Mouse (Mus musculus): ENCODE data around the gene Rcbtb2.

GRCm38 (mm10) chr14:73119459-73119858 is 3.4 kb upstream of the Rcbtb2 start:
- TF ChIP-seq CTCF (IDR thresholded peaks at IDR 0.05; ENCODE audit: low read depth): no peak
- no peak for TF ChIP-seq EP300 (IDR thresholded peaks at IDR 0.05; ENCODE audit: low read depth)

Measured in heart, postnatal 0 days (tissue).